Mouse (Mus musculus): ENCODE results near the gene Kcnc3. TPM values are rescaled to one million over a fixed set of nuclear protein-coding genes. Genes with fewer than 3 reads are reported as not detected.
A peak's percentile ranks its signal among the peaks of the same experiment; 100 is the strongest.

Kcnc3 gene
- polyA plus RNA-seq, 2 experiments: 0.23 to 2.7 TPM

DNA sequence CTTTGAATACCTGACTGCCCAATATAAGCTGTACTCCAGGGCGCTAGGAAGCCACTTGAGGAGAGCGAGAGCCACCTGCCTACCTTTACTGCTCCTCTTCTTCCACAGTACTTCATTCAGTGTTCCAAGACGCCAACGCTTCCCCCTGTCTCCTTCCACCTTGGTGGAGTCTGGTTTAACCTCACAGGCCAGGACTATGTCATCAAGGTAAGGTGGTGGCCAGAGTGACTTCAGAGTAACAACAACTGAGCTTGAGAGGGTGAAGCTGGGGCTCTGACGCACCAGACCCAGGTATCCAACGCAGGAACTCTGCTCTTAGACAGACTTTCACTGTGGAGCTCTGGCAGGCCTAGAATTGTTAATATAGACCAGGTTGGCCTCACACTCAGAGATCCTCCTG, 4.9 kb upstream of the Kcnc3 start:
- H3K4me1 ChIP-seq (ENCODE audit: control insufficient read depth, insufficient read depth, low read length): peaks cover 12% of the 10 kb centered on the region; the same call in 1 of the 2 replicates

DNA sequence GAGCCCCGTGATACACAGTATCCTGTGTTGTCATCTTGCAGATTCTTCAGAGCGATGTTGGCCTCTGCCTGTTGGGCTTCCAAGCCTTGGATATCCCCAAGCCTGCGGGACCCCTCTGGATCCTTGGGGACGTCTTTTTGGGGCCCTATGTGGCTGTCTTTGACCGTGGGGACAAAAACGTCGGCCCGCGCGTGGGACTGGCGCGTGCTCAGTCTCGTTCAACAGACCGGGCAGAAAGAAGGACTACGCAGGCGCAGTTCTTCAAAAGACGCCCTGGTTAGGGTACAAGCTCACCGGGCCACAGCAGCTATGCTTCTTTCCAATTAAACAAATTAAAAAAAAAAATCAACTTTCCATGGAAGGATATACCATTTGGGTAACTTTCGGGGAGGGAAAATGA, 3.9 kb upstream of the Kcnc3 start:
- Histone ChIP-seq H3K27ac (replicated peaks; ENCODE audit: low read depth, low read length) (no peak overlapping the region), H3K36me3 (ENCODE audit: control insufficient read depth, insufficient read depth, low read length) (no peaks in the 10 kb centered on the region), H3K4me2 (replicated peaks; ENCODE audit: low read depth, low read length, severe bottlenecking) (peak overlapping the region; percentile 43), H3K27me3 (ENCODE audit: control insufficient read depth, insufficient read depth, low read length) (peaks cover 64% of the 10 kb centered on the region), H3K9me3 (ENCODE audit: control insufficient read depth, low read length) (no peaks in the 10 kb centered on the region), H3K9ac (ENCODE audit: low read depth, low read length, severe bottlenecking) (no peak overlapping the region), H3K4me3 (replicated peaks; ENCODE audit: low read length) (peak overlapping the region; percentile 21), H3K4me1 (ENCODE audit: control insufficient read depth, insufficient read depth, low read length) (peaks cover 12% of the 10 kb centered on the region; the same call in 1 of the 2 replicates)
- 16% methylated on average over 19 of the region's 19 CpGs for WGBS
- ATAC-seq (ENCODE audit: low FRiP score, low read depth): no peak
- no peak for TF ChIP-seq POLR2A (IDR thresholded peaks at IDR 0.05; ENCODE audit: borderline replicate concordance, extremely low read depth, insufficient read depth, insufficient read length)
- no peak for DNase-seq (ENCODE audit: low spot score)

More for the DNA sequence above, 4.9 kb upstream of the Kcnc3 start:
- H3K27ac ChIP-seq (replicated peaks; ENCODE audit: low read depth, low read length): no peak overlapping the region
- peaks cover 55% of the 10 kb centered on the region for H3K27me3 ChIP-seq (ENCODE audit: control insufficient read depth, insufficient read depth, low read length)
- no peak overlapping the region for H3K9ac ChIP-seq (ENCODE audit: low read depth, low read length, severe bottlenecking)
- no peak for TF ChIP-seq POLR2A (IDR thresholded peaks at IDR 0.05; ENCODE audit: borderline replicate concordance, extremely low read depth, insufficient read depth, insufficient read length)
- no peaks in the 10 kb centered on the region for H3K9me3 ChIP-seq (ENCODE audit: control insufficient read depth, low read length)
- ATAC-seq (ENCODE audit: low FRiP score, low read depth) (no peak), DNase-seq (ENCODE audit: low spot score) (no peak)
- no peak overlapping the region for H3K4me3 ChIP-seq (replicated peaks; ENCODE audit: low read length)
- H3K4me2 ChIP-seq (replicated peaks; ENCODE audit: low read depth, low read length, severe bottlenecking): no peak overlapping the region
- no peaks in the 10 kb centered on the region for H3K36me3 ChIP-seq (ENCODE audit: control insufficient read depth, insufficient read depth, low read length)
- 88% methylated on average over 6 of the region's 6 CpGs for WGBS

DNA sequence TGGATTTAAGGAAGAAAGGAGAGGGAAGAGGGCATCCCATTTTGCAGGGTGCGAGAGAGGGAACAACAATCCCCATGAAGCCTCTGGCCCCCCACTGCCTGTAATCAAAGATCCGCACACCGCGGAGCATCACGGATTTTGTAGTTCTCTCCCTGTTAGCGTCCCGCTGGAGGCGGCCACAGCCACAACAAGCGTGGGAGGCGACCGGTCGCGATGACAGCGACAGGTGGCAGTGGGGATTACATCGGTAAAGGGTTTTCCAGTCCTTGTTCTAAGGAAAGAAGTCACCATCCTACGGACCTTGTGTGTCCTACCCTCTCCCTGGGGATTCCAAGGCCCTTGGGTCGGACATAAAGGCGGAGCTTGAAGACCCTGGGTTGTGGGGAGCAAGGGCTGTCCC, 3.5 kb upstream of the Kcnc3 start:
- Histone ChIP-seq H3K9ac (ENCODE audit: low read depth, low read length, severe bottlenecking) (no peak overlapping the region), H3K9me3 (ENCODE audit: control insufficient read depth, low read length) (no peaks in the 10 kb centered on the region), H3K27me3 (ENCODE audit: control insufficient read depth, insufficient read depth, low read length) (peaks cover 68% of the 10 kb centered on the region), H3K4me1 (ENCODE audit: control insufficient read depth, insufficient read depth, low read length) (peaks cover 12% of the 10 kb centered on the region; the same call in 1 of the 2 replicates), H3K4me2 (replicated peaks; ENCODE audit: low read depth, low read length, severe bottlenecking) (peak overlapping the region; percentile 43), H3K4me3 (replicated peaks; ENCODE audit: low read length) (peak overlapping the region; percentile 21), H3K27ac (replicated peaks; ENCODE audit: low read depth, low read length) (no peak overlapping the region), H3K36me3 (ENCODE audit: control insufficient read depth, insufficient read depth, low read length) (no peaks in the 10 kb centered on the region)
- TF ChIP-seq POLR2A (IDR thresholded peaks at IDR 0.05; ENCODE audit: borderline replicate concordance, extremely low read depth, insufficient read depth, insufficient read length): no peak
- WGBS: 0% methylated on average over 17 of the region's 18 CpGs
- ATAC-seq (ENCODE audit: low FRiP score, low read depth): no peak
- peak; percentile 66 for DNase-seq (ENCODE audit: low spot score)

DNA sequence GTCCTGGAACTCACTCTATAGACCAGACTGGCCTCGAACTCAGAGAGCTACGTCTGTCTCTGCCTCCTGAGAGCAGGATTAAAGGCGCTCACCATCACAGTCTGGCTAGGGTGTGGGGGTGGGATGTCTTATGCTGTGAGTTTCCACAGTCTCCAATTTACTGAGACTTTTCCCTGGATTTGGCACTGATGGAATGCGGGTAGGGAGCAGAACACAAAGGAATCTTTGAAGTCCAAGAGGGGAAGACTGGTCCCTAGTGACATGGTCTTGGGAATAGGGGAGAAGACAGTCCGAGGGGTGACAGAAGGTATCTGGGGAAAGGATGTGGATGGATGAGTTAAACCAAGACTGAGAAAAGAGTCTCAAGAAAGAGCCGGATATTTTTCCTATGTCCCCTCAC, 2.8 kb upstream of the Kcnc3 start:
- TF ChIP-seq POLR2A (IDR thresholded peaks at IDR 0.05; ENCODE audit: borderline replicate concordance, extremely low read depth, insufficient read depth, insufficient read length): no peak
- DNase-seq (ENCODE audit: low spot score) (no peak), ATAC-seq (ENCODE audit: low FRiP score, low read depth) (no peak)
- H3K27me3 ChIP-seq (ENCODE audit: control insufficient read depth, insufficient read depth, low read length): peaks cover 76% of the 10 kb centered on the region
- no peak overlapping the region for H3K4me2 ChIP-seq (replicated peaks; ENCODE audit: low read depth, low read length, severe bottlenecking)
- H3K4me1 ChIP-seq (ENCODE audit: control insufficient read depth, insufficient read depth, low read length): peaks cover 12% of the 10 kb centered on the region; the same call in 1 of the 2 replicates
- no peaks in the 10 kb centered on the region for H3K36me3 ChIP-seq (ENCODE audit: control insufficient read depth, insufficient read depth, low read length)
- no peak overlapping the region for H3K9ac ChIP-seq (ENCODE audit: low read depth, low read length, severe bottlenecking)
- no peak overlapping the region for H3K27ac ChIP-seq (replicated peaks; ENCODE audit: low read depth, low read length)
- no peak overlapping the region for H3K4me3 ChIP-seq (replicated peaks; ENCODE audit: low read length)
- no peaks in the 10 kb centered on the region for H3K9me3 ChIP-seq (ENCODE audit: control insufficient read depth, low read length)
- WGBS: 35% methylated on average over 6 of the region's 6 CpGs

DNA sequence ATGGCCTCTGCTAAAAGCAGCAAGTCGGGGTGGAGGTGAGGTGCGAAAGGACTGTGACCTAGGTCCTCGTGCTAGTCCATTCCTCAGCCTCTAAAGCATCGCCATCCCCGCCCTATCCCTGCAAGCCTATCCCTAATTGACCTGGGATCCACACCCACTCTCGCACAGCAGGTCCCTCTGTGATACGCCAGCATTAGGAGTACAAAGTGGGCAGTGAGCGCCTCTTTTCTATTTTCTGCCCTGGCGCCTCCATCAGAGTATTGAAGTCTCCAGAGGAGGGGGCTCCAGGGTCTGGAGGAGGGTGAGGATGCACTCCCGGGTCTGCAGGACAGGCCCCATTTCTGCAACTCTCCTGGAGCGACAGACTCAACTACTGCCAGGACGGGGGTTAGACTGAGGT, 2.1 kb upstream of the Kcnc3 start:
- TF ChIP-seq POLR2A (IDR thresholded peaks at IDR 0.05; ENCODE audit: borderline replicate concordance, extremely low read depth, insufficient read depth, insufficient read length): no peak

More for the DNA sequence above, 2.1 kb upstream of the Kcnc3 start:
- H3K27ac ChIP-seq (replicated peaks; ENCODE audit: low read depth, low read length): no peak overlapping the region
- no peak for DNase-seq (ENCODE audit: low spot score)
- peaks cover 12% of the 10 kb centered on the region; the same call in 1 of the 2 replicates for H3K4me1 ChIP-seq (ENCODE audit: control insufficient read depth, insufficient read depth, low read length)
- no peak for ATAC-seq (ENCODE audit: low FRiP score, low read depth)
- H3K27me3 ChIP-seq (ENCODE audit: control insufficient read depth, insufficient read depth, low read length): peaks cover 82% of the 10 kb centered on the region
- no peak overlapping the region for H3K9ac ChIP-seq (ENCODE audit: low read depth, low read length, severe bottlenecking)
- no peaks in the 10 kb centered on the region for H3K9me3 ChIP-seq (ENCODE audit: control insufficient read depth, low read length)
- peak overlapping the region; percentile 99 for H3K4me2 ChIP-seq (replicated peaks; ENCODE audit: low read depth, low read length, severe bottlenecking)
- no peaks in the 10 kb centered on the region for H3K36me3 ChIP-seq (ENCODE audit: control insufficient read depth, insufficient read depth, low read length)
- H3K4me3 ChIP-seq (replicated peaks; ENCODE audit: low read length): peak overlapping the region; percentile 47
- WGBS: 7% methylated on average over 12 of the region's 12 CpGs
